Mouse (Mus musculus) cerebellum, adult 9-11 months (tissue): Measurements from ENCODE around the gene Rpl24.
A peak's percentile ranks its signal among the peaks of the same experiment; 100 is the strongest.
"Not testable (repeated sequence)": the region's sequence is repeated elsewhere in the genome, so short reads cannot be mapped to it uniquely, and the experiment has no call there.

ENCODE experiments used
- DNase-seq: peaks from one replicate; pipeline ENCODE4 v3.0.0; 2022

Rpl24 gene

DNA sequence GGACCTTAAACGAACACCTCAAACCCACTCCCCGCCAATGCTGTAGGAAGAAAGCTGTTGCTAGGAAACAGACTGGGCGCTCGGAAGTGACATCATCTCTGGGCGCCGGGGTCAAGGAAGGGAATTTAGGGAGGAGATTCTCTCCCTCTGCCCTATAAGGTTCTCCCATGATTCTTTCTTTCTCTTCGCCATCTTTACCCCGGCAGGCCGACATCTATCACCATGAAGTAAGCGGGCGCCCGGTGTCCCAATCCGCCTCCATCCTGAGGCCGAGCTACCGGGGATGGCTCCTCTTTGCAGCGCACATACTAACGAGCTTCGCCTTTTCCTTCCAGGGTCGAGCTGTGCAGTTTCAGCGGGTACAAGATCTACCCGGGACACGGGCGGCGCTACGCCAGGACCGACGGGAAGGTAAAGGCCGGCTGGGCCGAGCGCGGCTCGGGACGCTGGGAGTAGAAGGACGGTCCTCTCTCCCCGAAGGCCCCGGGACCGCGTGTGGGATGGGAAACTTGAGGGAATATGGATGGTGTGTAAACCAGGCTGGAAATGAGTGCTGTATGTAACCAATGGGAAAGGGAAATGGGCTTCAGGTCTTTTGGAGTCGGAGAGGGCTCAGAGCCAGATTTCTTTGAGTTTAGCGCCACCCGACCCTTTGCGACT, at the start of gene Rpl24:
Gene Rpl24, plus strand, starts transcription at position 64 of the 660 bp plus-strand sequence.
- peak; percentile 95 for DNase-seq

DNA sequence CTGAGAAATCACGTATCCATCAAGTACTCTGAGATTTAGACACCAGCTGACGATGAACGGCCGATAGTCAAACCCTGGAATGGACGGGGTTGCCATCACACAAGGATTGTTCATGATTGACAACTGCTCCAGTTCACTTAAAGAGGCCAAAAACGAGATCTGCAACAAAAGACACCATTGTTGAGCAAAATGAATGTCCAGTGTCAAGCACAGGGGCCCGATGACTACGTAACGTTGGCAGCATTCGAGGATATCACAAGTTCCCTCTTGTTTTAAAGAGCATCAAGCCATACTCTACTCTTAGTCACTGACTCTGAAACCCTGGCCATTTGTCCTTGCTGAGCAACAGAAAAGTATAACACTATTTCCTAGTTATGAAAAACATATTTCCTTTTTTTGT, 44.0 kb upstream of the Rpl24 start:
- DNase-seq, result no peak

DNA sequence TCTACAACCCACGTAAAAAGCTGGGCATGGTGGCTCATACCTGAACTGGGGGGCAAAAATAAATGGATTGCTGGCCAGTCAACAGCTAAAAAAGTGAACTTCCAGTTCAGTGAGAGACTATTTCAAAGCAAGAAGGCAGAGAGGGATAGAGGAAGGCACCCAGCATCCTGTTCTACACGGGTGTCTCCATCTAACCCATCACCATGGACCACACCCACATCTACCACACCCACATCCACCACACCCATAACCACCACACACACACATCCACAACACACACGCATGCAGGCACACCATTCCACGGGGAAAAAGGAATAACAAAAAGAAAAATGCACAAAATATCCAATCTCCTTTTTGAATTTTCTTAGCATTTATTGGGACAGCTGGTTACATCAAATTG, 42.1 kb upstream of the Rpl24 start:
- DNase-seq, result no peak

DNA sequence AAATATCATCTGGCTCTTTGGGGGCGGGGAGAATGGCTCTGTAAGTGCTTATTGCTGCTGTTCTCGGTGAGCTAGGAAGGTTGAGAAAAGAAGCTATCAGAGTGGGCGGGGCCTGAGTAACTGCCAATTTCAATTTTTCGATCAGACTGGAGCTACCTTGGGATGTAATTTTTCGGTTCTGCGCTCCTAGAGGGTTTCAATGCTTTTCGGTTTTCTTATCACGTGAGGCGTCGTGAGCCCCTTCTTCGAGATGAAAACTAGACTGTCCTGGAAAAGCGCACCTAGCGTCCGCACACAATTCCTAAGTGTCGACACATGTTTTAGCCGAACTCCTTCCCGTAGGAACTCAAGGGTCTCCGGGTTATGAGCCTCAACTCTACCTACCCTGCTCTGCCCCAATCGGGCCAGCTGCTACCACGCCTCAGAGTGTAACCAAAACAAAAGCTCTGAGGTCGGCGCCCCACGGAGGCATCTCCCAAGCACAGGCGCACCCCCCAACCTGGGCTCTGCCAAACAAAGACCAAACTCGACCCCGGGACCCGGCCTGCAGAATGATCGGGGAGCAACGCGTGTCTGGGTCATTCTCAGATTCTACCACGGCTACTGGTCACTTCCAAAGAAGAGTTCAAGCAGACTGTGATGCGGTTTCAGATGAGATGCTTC, 32.3 kb upstream of the Rpl24 start:
- DNase-seq, result peak; percentile 72

DNA sequence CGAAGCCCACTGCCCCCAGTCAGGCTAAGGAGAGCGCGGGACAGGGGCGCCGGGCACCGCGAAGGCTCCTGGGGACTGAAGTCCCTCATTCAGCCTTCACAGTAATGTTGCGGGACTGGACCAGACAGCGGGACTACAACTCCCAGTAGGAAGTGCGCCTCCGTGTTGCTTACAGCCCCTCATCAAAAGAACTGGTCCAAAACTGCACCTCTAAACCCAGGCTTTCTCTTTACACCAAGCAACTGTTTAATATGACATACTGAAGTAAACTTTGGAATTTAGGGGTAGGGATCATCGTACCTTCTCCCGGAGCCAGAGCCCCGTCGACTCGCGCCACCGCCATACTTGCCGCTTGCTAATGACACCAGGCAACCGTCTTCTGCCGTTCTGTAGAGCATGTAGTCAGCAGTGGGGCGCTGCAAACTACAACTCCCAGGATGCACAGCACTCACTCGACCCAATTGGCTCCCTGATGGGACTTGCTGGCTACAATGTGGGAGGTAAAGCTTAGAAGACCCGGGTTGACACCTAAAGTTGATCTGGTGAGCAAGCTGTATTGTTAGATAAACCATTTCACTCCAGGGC, 31.5 kb upstream of the Rpl24 start, which contains the start of gene Cep97:
Gene Cep97, minus strand, starts transcription at position 403 of the 585 bp plus-strand sequence.
- peak; percentile 93 for DNase-seq

DNA sequence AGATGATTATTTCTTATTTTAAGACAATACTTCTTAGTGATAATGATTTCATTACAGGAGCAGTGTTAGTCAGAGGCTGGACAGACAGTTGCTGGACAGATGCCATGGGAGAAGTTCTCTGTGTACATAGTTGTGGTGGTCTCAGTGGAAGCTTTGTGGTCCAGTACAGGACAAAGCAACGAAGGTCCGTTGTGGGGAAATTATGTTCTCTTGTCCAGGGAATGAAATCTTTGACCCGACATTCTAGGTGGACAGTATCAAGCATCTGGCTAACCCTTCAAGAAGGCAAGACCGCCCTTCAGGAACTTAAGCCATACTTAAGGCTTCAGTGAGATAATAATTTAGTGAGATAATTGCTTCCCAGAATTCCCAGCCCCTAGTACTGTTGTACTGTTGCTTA, 27.3 kb upstream of the Rpl24 start:
- no peak for DNase-seq

DNA sequence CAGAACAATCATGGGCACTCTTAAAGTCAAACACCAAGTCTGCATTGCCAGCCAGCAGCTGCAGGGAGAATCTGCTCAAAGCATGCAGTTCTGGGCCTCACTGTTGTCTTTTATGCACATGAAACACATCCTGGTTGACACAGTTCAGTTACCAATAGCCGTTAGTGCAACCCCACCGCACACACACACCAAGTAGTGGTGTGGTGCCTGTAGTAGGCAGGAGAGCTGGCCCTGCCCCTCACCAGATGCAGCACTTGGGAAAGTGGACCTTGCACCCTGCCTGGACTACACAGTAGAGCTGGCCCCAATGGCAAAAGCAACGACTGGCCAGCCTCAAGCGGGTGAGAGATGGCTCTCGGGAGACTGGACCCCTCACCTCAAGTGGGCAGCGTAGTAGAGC, 26.4 kb upstream of the Rpl24 start:
- no peak for DNase-seq

DNA sequence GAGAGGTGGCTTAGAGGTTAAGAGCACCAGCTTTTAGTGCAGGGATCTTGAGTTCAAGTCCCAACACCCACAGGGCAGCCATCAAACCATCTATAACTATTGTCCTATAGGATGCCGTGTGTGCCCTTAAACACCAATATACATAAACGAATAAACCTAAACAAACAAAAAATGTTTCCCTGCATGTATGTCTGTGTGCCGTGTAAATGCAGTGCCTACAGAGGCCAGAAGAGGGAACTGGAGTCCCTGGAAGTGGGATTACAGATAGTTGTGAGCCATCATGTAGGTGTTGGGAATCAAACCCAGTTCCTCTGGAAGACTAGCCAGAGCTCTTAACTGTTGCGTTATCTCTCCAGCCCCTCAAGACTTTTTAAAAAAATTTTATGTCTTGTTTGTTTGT, 25.3 kb upstream of the Rpl24 start:
- no peak for DNase-seq

DNA sequence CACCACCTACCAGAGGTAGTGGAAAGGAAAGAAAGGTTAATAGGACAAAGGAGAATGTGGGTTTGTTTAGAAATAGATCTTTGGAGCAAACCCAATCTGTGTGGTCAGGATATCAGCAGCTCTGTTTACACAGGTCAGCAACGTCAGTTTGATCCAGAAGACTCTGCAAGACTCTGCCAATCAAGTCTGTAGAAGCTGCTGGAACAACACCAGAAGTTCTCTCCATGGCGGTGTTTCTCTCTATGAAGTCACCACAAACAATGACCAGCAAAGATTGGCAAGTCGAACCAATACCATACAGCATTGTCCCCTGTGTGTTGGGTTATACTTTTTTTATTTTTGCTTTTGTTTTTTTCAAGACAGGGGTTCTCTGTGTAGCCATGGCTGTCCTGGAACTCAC, 18.8 kb upstream of the Rpl24 start:
- no peak for DNase-seq

DNA sequence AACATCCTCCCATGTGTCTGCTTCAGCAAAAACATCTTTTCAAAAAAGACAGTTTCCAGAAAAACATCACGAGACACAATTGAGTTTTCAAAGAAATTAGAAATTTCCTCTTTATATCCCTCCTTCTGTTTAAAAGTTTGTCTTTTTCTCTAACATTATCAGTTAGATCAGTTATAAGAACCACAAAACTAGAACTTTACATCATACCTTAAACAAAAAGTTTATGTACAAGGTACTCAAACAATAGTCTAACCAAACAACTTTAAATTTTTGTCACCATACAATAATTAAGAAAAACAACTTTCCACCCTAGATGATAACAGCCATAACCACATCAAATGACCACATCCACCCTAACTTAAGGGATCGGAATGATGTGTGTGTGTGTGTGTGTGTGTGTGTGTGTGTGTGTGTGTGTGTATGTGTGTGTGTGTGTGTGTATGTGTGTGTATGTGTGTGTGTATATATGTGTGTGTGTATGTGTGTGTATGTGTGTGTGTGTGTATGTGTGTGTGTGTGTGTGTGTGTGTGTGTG, 18.1 kb upstream of the Rpl24 start:
- not testable (repeated sequence) for DNase-seq

DNA sequence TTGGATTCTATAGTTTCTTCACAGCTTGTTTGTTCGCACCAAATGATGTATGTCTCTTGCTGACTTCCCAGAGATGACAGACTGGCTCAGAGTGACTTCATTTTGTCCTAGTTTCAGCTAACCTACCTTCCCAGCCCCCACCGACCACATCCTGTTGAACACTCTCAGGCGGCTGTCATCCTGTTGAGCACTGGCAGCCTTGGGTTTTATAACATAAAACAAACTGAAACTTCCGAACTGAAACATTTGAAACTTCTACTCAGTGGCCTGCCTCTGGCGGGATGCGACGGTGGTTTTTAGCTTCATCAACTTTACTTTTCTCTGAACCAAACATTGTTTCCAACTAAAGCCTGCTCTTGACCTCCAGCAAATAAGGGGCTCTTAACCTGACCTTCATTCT, 17.1 kb upstream of the Rpl24 start:
- DNase-seq, result no peak

DNA sequence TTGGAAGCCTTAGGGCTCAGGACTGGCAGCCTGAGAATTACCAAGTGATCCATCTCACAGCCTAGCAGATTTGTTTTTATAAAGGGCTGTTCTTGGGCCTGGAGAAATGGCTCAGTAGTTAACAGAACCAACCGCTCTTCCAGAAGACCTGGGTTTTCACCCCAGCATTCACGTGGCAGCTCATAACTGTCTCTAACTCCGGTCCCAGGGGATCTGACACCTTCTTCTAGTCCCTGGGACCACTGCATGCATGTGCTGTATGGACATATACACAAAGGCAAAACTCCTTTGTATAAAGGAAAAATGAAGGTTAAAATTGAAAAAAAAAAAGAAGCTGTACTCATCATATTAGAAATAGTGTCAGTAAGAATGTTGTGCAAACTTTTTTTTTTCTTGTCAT, 15.6 kb upstream of the Rpl24 start:
- no peak for DNase-seq

DNA sequence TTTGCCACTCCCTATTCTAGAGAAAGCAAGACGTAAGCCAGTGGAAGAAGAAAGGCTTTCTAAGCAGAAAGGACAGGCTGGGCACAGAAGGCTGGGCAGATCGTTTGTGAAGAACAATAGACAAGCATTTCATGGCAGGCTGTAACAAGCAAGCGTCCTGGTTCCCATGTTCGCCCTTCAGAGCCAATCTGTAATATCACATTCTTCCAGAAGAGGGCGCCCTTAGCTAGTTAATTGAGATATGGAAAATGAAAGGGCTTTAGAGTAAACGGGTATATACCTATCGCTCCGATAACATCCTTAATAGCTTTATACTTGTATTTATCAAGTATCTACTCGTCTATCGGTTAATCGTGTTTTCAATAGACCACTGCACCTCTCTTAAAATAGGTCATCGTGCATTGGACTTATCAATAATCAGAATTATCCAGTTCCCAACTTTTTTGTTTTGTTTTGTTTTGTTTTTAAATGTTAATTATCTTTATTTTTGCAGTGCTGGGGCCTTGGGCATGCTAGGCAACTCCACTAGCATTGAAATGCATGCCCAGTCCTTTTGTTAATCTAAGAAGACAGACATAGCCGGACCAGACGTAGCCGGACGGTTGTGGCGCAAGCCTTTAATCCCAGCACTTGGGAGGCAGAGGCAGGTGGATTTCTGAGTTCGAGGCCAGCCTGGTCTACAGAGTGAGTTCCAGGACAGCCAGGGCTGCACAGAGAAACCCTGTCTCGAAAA, 15.0 kb upstream of the Rpl24 start:
- peak; percentile 71 for DNase-seq

DNA sequence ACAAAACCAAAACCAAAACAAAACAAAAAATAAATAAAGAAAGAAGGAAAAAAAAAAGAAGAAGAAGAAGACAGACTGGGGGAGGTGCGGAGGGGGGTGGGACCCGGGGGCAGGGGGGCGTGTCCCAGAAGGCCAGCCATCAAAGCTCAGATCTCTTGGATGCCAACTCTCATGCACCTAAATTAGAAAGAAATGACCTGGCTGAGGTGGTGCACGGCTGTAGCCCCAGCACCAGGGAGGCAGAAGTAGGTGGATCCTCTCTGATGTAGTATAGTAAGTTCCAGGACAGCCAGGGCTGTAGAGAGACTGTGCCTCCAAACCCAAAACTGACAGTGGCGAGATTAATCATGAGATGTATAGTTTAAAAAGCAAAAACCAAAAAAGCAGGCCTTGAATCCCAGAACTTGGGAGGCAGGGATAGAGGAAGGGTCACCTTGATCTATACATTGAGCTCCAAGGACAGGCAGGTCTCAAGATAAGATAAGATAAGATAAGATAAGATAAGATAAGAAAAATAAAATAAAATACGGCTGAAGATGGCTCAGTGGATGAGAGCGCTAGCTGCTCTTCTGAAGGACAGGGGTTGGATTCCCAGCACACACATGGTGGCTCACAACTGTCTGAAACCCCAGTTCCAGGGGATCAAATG, 14.3 kb upstream of the Rpl24 start:
- DNase-seq, result no peak

DNA sequence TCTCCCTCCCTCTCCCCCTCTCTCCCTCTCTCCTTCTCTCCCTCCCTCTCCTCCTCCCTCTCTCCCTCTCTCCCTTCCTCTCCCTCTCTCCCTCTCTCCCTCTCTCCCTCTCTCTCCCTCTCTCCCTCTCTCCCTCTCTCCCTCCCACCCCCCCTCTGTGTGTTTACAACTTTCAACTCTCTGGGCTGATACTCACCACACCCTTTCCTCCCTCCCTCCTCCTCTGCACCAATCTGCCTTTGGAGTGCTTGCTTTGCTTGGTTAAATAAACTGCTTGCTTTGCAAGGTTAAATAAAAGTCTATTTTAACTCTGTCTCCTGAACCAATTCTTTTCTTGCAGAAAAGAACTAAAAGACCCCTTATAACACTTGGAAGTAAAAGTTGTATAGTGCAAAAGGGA, 13.3 kb upstream of the Rpl24 start:
- no peak for DNase-seq

DNA sequence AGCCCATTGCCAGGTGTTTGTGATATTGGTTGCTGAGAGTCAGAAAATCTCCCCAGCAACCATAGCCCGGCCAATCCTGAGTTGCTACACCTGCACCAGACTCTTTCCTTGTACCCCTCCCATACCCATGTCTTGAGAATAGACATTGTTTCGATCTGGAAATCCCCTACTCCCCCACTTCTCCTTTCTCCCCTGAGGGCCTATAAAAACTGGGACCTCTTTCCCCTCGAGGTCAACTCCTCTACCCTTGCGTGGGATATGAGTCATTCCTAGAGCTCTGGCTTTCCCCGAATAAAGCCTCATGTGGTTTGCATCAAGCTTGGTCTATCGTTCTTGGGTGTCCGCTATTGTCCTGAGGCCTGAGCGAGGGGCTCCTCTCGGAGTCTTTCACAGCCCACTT, 11.9 kb upstream of the Rpl24 start:
- DNase-seq, result not testable (repeated sequence)

DNA sequence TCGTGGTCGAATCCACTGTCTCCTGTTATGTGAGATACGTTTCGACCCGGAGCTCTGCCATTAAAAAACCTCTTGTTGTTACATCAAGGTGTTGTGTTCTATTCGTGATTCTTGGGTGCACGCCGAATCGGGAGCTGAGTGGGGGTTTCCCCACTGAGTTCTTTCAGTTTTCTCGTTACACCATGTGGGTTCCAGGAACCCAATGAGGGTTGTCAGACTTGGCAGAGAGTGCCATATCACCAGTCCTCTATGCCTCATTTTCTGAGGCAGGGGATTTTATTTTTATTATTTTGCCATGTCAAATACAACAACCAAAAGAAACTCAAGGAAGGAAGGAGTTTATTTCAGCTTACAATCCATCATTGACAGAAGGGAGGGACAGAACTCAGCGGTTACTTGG, 3.0 kb upstream of the Rpl24 start:
- not testable (repeated sequence) for DNase-seq

DNA sequence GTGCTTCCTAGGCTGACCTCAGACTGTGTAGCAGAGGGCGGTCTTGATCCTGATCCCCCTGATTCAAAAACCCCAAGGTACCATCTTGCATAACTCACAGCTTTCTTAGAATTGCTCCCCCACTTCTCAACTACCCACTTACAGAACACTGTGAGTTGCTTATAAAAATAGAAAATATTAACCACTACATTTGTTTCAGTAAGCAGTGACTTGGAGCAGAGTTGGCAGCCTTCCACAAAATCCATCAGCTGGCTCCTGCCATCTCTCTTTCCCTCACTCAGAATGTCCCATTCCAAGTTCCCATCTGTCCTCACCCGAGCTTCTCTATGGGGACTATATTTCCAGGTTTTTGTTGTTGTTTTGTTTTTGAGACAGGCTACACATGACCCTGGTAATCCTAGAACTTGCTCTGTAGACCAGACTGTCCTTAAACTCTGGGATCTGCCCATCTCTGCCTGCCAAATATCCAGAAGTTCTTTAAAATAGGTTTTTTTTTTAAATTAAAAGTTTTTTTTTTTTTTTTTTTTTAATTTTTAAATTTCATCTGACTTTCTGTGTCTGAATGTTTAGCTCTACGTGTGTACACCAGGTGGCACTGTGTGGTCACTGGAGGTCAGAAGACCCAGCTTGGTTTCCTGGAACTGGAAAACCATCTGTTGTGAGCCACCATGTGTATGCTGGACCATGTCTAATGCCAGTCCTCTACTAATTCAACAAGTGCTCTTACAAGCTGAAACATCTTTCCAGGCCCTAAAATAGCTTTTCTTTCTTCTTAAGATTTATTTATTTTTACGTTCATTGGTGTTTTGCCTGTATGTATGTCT, 1.7 kb upstream of the Rpl24 start:
- peak; percentile 35 for DNase-seq

DNA sequence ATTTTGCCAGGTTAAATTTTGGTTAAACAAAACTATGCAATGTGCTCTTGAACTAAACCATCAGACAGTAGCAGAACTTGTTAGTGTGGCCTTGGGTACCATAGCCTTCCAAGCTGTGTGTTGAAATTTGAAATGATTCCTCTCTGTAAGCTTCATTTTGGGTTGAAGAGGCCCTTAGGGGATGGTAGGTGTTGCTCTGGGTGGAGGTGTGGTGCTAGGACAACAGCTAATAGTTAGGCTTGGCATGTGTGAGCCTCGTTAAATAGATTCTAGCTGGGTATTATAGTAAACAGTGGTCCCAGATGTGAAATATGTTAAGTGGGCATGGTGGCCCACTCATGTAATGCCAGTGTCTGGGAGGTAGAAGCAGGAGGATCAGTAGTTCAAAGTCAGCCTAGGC, 1.1 kb downstream of the Rpl24 start:
- DNase-seq, result no peak

DNA sequence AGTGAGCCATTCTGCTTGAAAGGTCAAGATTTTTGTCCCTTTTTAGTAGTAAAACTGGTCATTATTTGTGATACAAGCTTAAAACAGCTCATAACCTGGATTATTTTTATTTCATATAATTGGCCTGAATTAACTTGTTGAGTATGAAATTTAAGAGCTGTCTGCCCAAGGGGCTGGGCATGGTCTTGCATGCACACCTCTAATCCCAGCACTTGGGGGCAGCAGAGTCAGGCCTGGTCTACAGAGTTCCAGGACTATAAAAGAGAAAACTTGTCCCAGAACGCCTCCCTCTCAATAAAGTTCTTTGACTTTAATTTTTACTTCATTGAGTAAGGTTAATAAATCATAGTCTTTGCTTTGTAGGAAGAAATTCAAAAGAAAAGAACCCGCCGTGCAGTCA, 3.1 kb downstream of the Rpl24 start:
- DNase-seq, result peak; percentile 24

DNA sequence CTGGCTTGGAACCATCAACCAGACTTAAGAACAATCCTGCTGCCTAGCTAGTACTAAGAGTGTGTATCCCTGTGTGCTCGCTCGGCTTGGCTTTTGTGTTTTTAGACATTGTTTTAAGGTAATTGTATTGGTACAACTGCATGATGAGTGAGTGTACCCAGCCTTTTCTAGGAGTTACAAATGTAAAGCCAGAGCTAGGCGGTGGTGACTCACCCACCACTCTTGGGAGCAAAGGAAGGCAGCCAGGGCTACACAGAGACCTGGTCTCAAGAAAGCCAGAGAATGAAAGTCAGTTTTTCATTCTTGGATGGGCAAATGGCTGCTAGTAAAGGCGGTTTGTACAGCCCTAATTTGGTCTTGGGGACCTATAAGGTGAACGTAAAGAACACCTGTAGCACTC, 4.3 kb downstream of the Rpl24 start:
- DNase-seq, result no peak
